Mouse (Mus musculus) heart, postnatal 0 days (tissue): Measurements from ENCODE around the gene Olfr434. TPM values are rescaled to one million over a fixed set of nuclear protein-coding genes. Genes with fewer than 3 reads are reported as not detected.
A peak's percentile ranks its signal among the peaks of the same experiment; 100 is the strongest.

Source experiments
- ATAC-seq: fragments of 200-750 bp; cut with Nextera tagmentation; 2 replicates; pipeline ENCODE4 v1.8.0; 2017; ENCODE audit warnings: low read depth, moderate number of reproducible peaks, moderate library complexity; ENCODE audit not compliant: insufficient read depth
- DNase-seq: peaks from one replicate; pipeline ENCODE4 v3.0.0-alpha.2; 2016; ENCODE audit warnings: low spot score
- H3K27ac ChIP-seq: fragments of 300-500 bp; sonication (generic); 2 replicates; pipeline ENCODE4 v1.5.1; 2014; ENCODE audit warnings: low read depth, mild to moderate bottlenecking
- H3K27me3 ChIP-seq: fragments of 300-500 bp; sonication (generic); 2 replicates; pipeline ENCODE4 v1.6.1; 2014; ENCODE audit warnings: low read length, mixed read lengths; ENCODE audit not compliant: control insufficient read depth, insufficient read depth
- H3K36me3 ChIP-seq: fragments of 300-500 bp; sonication (generic); replicated peaks from 2 replicates; pipeline ENCODE4 v1.6.1; 2014; ENCODE audit warnings: low read length, mixed read lengths; ENCODE audit not compliant: control insufficient read depth, insufficient read depth
- H3K4me1 ChIP-seq: fragments of 300-500 bp; sonication (generic); 2 replicates; pipeline ENCODE4 v1.6.1; 2014; ENCODE audit warnings: antibody characterized with exemption; ENCODE audit not compliant: control insufficient read depth, insufficient read depth
- H3K4me2 ChIP-seq: fragments of 300-500 bp; sonication (generic); 2 replicates; pipeline ENCODE4 v1.6.1; 2014; ENCODE audit warnings: low read depth, mild to moderate bottlenecking, low read length, moderate library complexity
- H3K4me3 ChIP-seq: fragments of 300-500 bp; sonication (generic); 2 replicates; pipeline ENCODE4 v1.5.1; 2014; ENCODE audit warnings: low read depth, low read length
- H3K9ac ChIP-seq: fragments of 300-500 bp; sonication (generic); replicated peaks from 2 replicates; pipeline ENCODE4 v1.6.1; 2014; ENCODE audit warnings: low read depth, low read length, mixed read lengths
- H3K9me3 ChIP-seq: fragments of 300-500 bp; sonication (generic); replicated peaks from 2 replicates; pipeline ENCODE4 v1.6.1; 2016; ENCODE audit warnings: low read length; ENCODE audit not compliant: control insufficient read depth
- CTCF ChIP-seq: IDR thresholded peaks from 2 replicates; pipeline ENCODE4 v1.5.1; 2016; ENCODE audit warnings: antibody characterized with exemption, control low read depth, low read depth
- EP300 ChIP-seq: IDR thresholded peaks from 2 replicates; pipeline ENCODE4 v1.6.1; 2016; ENCODE audit warnings: antibody characterized with exemption, low read depth
- WGBS: fragments of 180-500 bp; shearing (Covaris S2); extraction: QIAGEN DNeasy Blood & Tissue Kit; methylation state at CpG from one replicate; pipeline ENCODE4 v1.1.7; 2014; 5-methylcytosine and 5-hydroxymethylcytosine counted together
- polyA plus RNA-seq: library from polyadenylated mRNA; unstranded; fragments of >200 nt; fragmentation: Nextera tagmentation; extraction: Ambion mirVana; gene quantifications from 2 replicates; pipeline ENCODE4 v1.2.1, GENCODE M21; 2015
- total RNA-seq: library from RNA; depleted of rRNA; stranded (reverse); fragments of >200 nt; gene quantifications from 2 replicates; pipeline ENCODE4 v1.2.3, GENCODE M21; 2014; ENCODE audit warnings: low replicate concordance

Olfr434 gene
- total and polyA plus RNA-seq, 2 experiments from 2014 or later = not detected

GRCm38 (mm10) chr6:43247396-43247795 is 34.6 kb downstream of the Olfr434 start:
- Histone ChIP-seq H3K9ac (no peak overlapping the region), H3K4me3 (no peak overlapping the region), H3K4me2 (no peak overlapping the region), H3K4me1 (no peaks in the 10 kb centered on the region), H3K27me3 (no peaks in the 10 kb centered on the region), H3K27ac (no peak overlapping the region), H3K9me3 (no peaks in the 10 kb centered on the region), H3K36me3 (no peaks in the 10 kb centered on the region)
- WGBS = 27% methylated on average over 3 of the region's 3 CpGs
- DNase-seq (no peak), ATAC-seq (no peak)
- TF ChIP-seq EP300 (no peak), CTCF (no peak)

- Histone ChIP-seq H3K36me3 (no peaks in the 10 kb centered on the region), H3K4me3 (no peak overlapping the region), H3K4me1 (no peaks in the 10 kb centered on the region), H3K9me3 (no peaks in the 10 kb centered on the region), H3K27me3 (no peaks in the 10 kb centered on the region), H3K4me2 (no peak overlapping the region), H3K27ac (no peak overlapping the region), H3K9ac (no peak overlapping the region)
- no peak for DNase-seq
- 45% methylated on average over 1 of the region's 1 CpGs for WGBS
- TF ChIP-seq EP300 = no peak
- TF ChIP-seq CTCF = no peak
- ATAC-seq = no peak
Measured at GRCm38 (mm10) chr6:43252994-43253393, 40.2 kb downstream of the Olfr434 start.

GRCm38 (mm10) chr6:43254193-43254926 is 41.5 kb downstream of the Olfr434 start:
- no peak overlapping the region for H3K4me3 ChIP-seq
- H3K36me3 ChIP-seq = no peaks in the 10 kb centered on the region
- DNase-seq (peak; percentile 47), ATAC-seq (no peak)
- 64% methylated on average over 7 of the region's 7 CpGs for WGBS
- H3K27ac ChIP-seq = no peak overlapping the region
- no peak overlapping the region for H3K9ac ChIP-seq
- H3K27me3 ChIP-seq = no peaks in the 10 kb centered on the region
- no peaks in the 10 kb centered on the region for H3K4me1 ChIP-seq
- no peaks in the 10 kb centered on the region for H3K9me3 ChIP-seq
- no peak overlapping the region for H3K4me2 ChIP-seq
- TF ChIP-seq CTCF (peak; percentile 80), EP300 (no peak)

GRCm38 (mm10) chr6:43260756-43261155 is 47.9 kb downstream of the Olfr434 start:
- no peaks in the 10 kb centered on the region for H3K27me3 ChIP-seq
- H3K9ac ChIP-seq = no peak overlapping the region
- TF ChIP-seq CTCF = no peak
- TF ChIP-seq EP300 = no peak
- no peaks in the 10 kb centered on the region; the same call in 1 of the 2 replicates for H3K4me1 ChIP-seq
- DNase-seq = no peak
- H3K4me3 ChIP-seq = no peak overlapping the region
- H3K4me2 ChIP-seq = peak overlapping the region; percentile 43
- no peak for ATAC-seq
- no peaks in the 10 kb centered on the region for H3K9me3 ChIP-seq
- no peaks in the 10 kb centered on the region for H3K36me3 ChIP-seq
- 28% methylated on average over 2 of the region's 2 CpGs for WGBS
- peak overlapping the region; percentile 56 for H3K27ac ChIP-seq

GRCm38 (mm10) chr6:43265363-43266041 is 52.7 kb downstream of the Olfr434 start, which contains the start of gene Arhgef5:
Gene Arhgef5 (plus strand): TSS chr6:43265582.
- Histone ChIP-seq H3K9me3 (no peaks in the 10 kb centered on the region), H3K27ac (peak within 1 kb of the TSS; percentile 73), H3K4me1 (peaks cover 8% of the 10 kb centered on the region; the same call in 1 of the 2 replicates), H3K27me3 (no peaks in the 10 kb centered on the region), H3K4me3 (peak within 1 kb of the TSS; percentile 72), H3K4me2 (peak within 1 kb of the TSS; percentile 90), H3K36me3 (no peaks in the 10 kb centered on the region), H3K9ac (peak within 1 kb of the TSS; percentile 91)
- DNase-seq = peak; percentile 21
- ATAC-seq = peak; percentile 71
- TF ChIP-seq CTCF = no peak
- TF ChIP-seq EP300 = no peak
- WGBS = under 1% methylated on average over 42 of the region's 48 CpGs
